Mouse (Mus musculus) neural tube, embryonic 14.5 days (tissue): ENCODE measurements around the gene Stx6. TPM values are rescaled to one million over a fixed set of nuclear protein-coding genes. Genes with fewer than 3 reads are reported as not detected.
A peak's percentile ranks its signal among the peaks of the same experiment; 100 is the strongest.

Source experiments
- ATAC-seq: fragments of 200-750 bp; cut with Nextera tagmentation; 2 replicates; pipeline ENCODE4 v1.8.0; 2017; ENCODE audit warnings: low read depth, mild to moderate bottlenecking, moderate TSS enrichment, moderate library complexity
- H3K27ac ChIP-seq: fragments of 300-500 bp; sonication (generic); 2 replicates; pipeline ENCODE4 v1.5.1; 2014; ENCODE audit warnings: low read depth, mild to moderate bottlenecking, control low read depth, low read length, moderate library complexity, mixed read lengths
- H3K27me3 ChIP-seq: fragments of 300-500 bp; sonication (generic); 2 replicates; pipeline ENCODE4 v1.6.1; 2014; ENCODE audit warnings: low read length; ENCODE audit not compliant: control insufficient read depth, insufficient read depth
- H3K36me3 ChIP-seq: fragments of 300-500 bp; sonication (generic); 2 replicates; pipeline ENCODE4 v1.6.1; 2014; ENCODE audit warnings: low read length, mixed read lengths; ENCODE audit not compliant: control insufficient read depth, insufficient read depth
- H3K4me1 ChIP-seq: fragments of 300-500 bp; sonication (generic); 2 replicates; pipeline ENCODE4 v1.6.1; 2014; ENCODE audit warnings: low read length; ENCODE audit not compliant: control insufficient read depth, insufficient read depth
- H3K4me2 ChIP-seq: fragments of 300-500 bp; sonication (generic); 2 replicates; pipeline ENCODE4 v1.6.1; 2014; ENCODE audit warnings: mild to moderate bottlenecking, low read depth, low read length, control low read depth
- H3K4me3 ChIP-seq: fragments of 300-500 bp; sonication (generic); 2 replicates; pipeline ENCODE4 v1.5.1; 2014; ENCODE audit warnings: low read depth, low read length, control low read depth, mixed read lengths
- H3K9ac ChIP-seq: fragments of 300-500 bp; sonication (generic); replicated peaks from 2 replicates; pipeline ENCODE4 v1.6.1; 2014; ENCODE audit warnings: low read depth, mild to moderate bottlenecking, control low read depth, low read length, mixed read lengths
- H3K9me3 ChIP-seq: fragments of 300-500 bp; sonication (generic); 2 replicates; pipeline ENCODE4 v1.6.1; 2016; ENCODE audit warnings: low read length; ENCODE audit not compliant: control insufficient read depth
- WGBS: fragments of 180-500 bp; shearing (Covaris S2); extraction: QIAGEN DNeasy Blood & Tissue Kit; methylation state at CpG from one replicate; pipeline ENCODE4 v1.1.7; 2014; 5-methylcytosine and 5-hydroxymethylcytosine counted together
- polyA plus RNA-seq: library from polyadenylated mRNA; unstranded; fragments of >200 nt; fragmentation: Nextera tagmentation; extraction: Ambion mirVana; gene quantifications from 2 replicates; pipeline ENCODE4 v1.2.1, GENCODE M21; 2014

Stx6 gene
- polyA plus RNA-seq, 1 experiment from 2014 or later, result 116 TPM

DNA sequence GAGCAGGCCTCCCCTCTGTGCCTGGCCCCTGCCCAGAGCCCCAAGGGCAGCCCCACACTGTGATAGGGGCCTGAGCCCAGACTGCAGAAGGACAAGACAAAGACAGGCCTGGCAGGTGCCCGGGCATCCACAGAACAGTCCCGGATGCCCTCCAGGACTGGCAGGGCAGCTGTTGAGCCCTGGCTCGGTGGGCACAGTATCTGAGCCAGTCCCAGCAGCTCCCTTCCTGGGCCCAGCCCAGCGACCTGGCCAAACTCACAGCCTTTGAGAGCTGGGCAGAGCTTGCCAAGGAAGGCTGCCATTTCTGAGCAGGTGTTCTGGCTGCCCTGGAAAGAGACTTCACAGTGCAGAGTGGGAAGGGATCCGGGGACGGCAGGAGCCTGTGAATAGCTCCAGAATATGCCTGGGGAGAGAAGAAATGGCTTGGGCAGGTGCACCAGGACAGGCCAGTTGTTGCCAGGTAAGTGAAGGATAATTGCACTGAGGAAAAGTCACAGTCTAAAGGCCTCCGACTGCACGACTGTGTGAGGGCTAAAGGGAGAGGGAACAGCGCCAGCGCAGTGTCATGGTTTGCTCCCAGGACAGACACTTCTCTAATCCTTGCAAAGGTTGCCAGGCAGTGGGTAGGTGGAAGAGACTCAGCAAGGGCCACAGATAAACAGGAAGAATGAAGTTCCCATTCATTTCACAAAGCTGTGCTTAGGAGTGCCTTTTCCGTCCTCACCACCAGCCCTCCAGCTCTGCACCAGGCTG is 51.7 kb downstream of the Stx6 start:
- no peaks in the 10 kb centered on the region for H3K9me3 ChIP-seq
- no peak overlapping the region for H3K4me3 ChIP-seq
- no peaks in the 10 kb centered on the region for H3K27me3 ChIP-seq
- ATAC-seq, result peak; percentile 57; the same call in 1 of the 2 replicates
- H3K4me1 ChIP-seq, result peaks cover 35% of the 10 kb centered on the region
- H3K36me3 ChIP-seq, result no peaks in the 10 kb centered on the region
- WGBS, result 67% methylated on average over 11 of the region's 11 CpGs
- no peak overlapping the region for H3K4me2 ChIP-seq
- peak overlapping the region; percentile 30; the same call in 1 of the 2 replicates for H3K27ac ChIP-seq
- H3K9ac ChIP-seq, result no peak overlapping the region

DNA sequence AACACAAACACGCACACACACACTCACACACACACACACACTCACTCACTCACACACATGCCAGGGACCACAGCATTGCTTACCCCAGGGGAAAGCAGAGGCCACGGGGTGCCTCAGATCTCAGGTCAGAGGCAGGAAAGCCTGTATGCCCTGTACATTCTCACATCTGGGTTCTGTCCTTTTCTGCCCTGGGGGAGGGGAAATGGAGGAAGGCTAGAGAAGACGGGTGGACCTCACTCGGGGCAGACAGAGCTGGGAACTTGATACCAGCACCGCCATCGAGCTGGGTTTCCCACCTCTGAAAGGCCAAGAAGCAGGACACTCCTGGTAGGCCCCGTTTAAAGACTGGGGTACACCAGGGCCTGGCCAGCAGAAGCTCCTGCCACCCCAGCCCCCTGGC is 52.5 kb downstream of the Stx6 start:
- Histone ChIP-seq H3K9me3 (no peaks in the 10 kb centered on the region), H3K4me2 (no peak overlapping the region), H3K4me3 (no peak overlapping the region), H3K9ac (no peak overlapping the region), H3K27me3 (no peaks in the 10 kb centered on the region), H3K4me1 (peaks cover 29% of the 10 kb centered on the region), H3K27ac (peak overlapping the region; percentile 30; the same call in 1 of the 2 replicates), H3K36me3 (no peaks in the 10 kb centered on the region)
- WGBS, result 60% methylated on average over 7 of the region's 7 CpGs
- ATAC-seq, result no peak

DNA sequence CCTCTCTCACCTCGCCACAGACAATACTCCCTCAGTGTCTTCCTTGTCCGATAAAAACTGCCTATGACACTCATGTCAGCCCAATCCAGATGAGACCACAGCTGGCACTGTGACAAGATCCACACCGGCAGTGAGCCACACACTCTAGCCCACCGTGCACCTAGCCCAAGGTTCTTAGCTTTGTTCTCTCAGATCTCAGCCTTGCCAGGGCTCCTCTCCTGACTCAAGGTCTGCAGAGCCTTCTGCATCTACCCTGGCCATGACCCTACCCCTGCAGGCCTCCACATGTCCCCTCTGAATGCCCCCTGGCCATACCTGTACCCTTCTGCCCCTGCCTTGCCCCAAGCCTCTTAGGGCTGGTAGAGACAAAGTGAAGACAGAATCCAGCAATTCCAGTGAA is 53.6 kb downstream of the Stx6 start:
- no peaks in the 10 kb centered on the region for H3K36me3 ChIP-seq
- H3K4me1 ChIP-seq, result peaks cover 23% of the 10 kb centered on the region
- WGBS, result 20% methylated on average over 4 of the region's 4 CpGs
- 0 out of 2 replicates have a peak, but pooled peaks have one; percentile 5 for ATAC-seq
- H3K9me3 ChIP-seq, result no peaks in the 10 kb centered on the region
- peak overlapping the region; percentile 13; the same call in 1 of the 2 replicates for H3K9ac ChIP-seq
- H3K4me2 ChIP-seq, result no peak overlapping the region
- H3K27ac ChIP-seq, result peak overlapping the region; percentile 72; the same call in 1 of the 2 replicates
- H3K4me3 ChIP-seq, result no peak overlapping the region
- H3K27me3 ChIP-seq, result no peaks in the 10 kb centered on the region

DNA sequence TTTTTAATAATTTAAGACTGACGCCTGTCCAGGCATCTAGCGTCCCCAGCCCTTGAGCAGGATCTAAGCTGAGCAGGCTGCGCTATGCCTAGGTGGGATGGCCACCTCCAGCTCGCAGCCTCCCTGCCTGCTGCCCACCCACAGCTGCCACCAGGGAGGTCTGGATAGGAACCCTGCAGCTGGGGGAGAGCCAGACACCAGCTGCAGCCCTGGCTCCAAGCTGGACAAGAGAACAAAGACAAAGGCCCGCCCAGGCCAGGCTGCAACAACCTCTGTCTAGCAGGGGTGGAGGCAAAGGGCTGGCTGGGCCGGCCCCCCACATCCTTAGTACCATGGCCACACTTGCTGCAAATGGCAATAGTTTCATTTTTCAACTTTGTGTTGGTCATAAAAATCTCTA is 54.0 kb downstream of the Stx6 start:
- 8% methylated on average over 6 of the region's 6 CpGs for WGBS
- H3K9me3 ChIP-seq, result no peaks in the 10 kb centered on the region
- no peak overlapping the region for H3K4me3 ChIP-seq
- no peaks in the 10 kb centered on the region for H3K36me3 ChIP-seq
- peak; percentile 42 for ATAC-seq
- H3K27ac ChIP-seq, result peak overlapping the region; percentile 72
- peaks cover 23% of the 10 kb centered on the region for H3K4me1 ChIP-seq
- H3K4me2 ChIP-seq, result no peak overlapping the region
- H3K27me3 ChIP-seq, result no peaks in the 10 kb centered on the region
- peak overlapping the region; percentile 13; the same call in 1 of the 2 replicates for H3K9ac ChIP-seq

DNA sequence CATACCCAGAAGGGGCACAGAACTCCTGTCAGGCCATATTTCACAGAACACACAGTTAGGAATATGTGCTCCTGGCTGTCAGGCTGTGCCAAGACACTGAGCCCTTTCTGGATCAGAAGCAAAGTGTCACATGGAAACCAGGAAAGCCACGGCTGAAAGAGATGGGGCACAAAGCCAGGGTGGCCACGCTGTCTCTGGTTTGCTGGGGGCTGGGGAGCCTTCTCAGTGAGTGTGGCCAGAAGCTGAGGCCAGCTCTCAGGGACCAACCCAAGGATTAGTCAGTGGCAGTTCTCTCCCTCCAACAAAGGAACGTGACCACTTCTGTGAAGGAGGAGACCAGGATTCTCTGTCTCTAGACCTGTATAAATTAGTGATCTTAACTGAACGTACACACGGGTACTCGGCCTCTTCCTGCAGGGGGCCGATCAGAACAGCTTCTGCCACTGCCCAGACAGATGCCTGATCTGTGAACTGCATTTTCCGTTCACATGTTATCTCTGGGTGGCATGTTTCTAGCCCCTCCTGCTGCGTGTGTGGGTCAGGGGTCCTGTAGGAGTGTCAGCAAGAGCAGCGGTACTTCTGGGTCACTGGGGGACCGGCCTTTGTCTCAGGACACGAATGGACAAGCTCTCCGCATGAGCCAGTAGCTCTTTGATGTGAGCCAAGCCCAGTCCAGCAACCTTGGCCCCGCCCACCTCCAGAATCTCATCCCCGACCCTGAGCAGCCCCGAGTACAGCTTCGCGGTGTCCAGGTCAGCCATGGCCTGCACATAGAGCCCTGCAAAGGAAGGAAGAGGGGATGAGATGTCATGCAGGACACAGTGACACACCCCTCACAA is 54.6 kb downstream of the Stx6 start:
- ATAC-seq, result peak; percentile 3
- Histone ChIP-seq H3K4me1 (peaks cover 23% of the 10 kb centered on the region), H3K9ac (0 out of 2 replicates have a peak overlapping the region, but pooled peaks have one; percentile 22), H3K9me3 (no peaks in the 10 kb centered on the region), H3K4me2 (no peak overlapping the region), H3K36me3 (no peaks in the 10 kb centered on the region), H3K4me3 (no peak overlapping the region), H3K27ac (peak overlapping the region; percentile 72), H3K27me3 (no peaks in the 10 kb centered on the region)
- 8% methylated on average over 18 of the region's 18 CpGs for WGBS

DNA sequence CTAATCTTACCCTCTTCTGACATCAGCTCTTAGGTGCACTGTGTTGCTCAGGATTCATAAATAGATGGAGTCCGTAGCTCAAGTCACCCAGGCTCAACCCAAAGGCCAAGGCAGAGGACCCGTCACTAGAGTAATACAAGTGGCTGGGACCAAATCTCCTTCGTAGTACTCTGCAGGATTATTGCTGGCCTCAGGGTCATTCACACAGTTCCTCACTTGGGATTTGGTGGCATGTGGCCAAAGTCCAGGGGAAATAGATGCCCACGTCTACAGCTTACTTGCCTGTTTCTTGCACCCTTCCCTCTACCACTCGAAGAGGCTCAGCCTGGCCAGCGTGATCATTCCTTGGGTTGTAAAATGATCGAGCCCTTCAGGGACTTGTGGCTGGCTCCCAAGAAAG is 55.4 kb downstream of the Stx6 start:
- ATAC-seq, result no peak
- H3K4me2 ChIP-seq, result no peak overlapping the region
- no peaks in the 10 kb centered on the region for H3K9me3 ChIP-seq
- peaks cover 23% of the 10 kb centered on the region for H3K4me1 ChIP-seq
- no peak overlapping the region for H3K9ac ChIP-seq
- H3K4me3 ChIP-seq, result no peak overlapping the region
- 57% methylated on average over 7 of the region's 7 CpGs for WGBS
- H3K36me3 ChIP-seq, result no peaks in the 10 kb centered on the region
- H3K27ac ChIP-seq, result no peak overlapping the region
- H3K27me3 ChIP-seq, result no peaks in the 10 kb centered on the region

DNA sequence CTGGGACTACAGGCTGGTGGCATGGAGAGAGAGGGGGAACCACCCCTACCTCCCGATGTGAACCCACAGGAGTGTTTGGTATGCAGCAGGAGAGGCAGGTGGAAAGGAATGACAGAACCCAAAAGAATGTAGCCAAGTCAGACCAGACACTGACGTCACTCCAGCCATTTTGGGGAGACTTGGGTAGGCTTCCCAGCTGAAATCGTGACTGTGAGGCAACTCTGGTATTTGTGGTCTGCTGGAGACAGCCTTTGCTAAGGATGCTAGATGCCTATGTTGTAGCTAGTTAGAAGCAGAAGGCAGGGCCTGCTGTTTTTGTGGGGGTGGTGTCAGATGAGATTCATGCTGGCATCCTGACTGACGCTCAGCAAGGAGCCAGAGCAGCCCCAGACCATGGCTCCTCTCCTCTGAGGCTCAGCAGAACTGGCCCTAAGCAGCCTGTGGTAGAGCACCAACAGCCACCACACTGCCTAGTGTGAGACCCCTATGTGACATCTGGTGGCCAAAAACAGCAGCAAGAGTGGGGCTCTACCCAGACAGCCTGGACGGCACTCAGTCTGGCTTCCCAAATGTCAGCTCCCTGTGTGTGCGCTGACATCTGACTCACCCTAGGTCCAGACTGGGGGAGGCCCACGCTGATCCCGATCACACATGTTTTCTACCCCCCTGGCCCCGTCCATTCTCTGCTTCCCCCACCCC is 56.7 kb downstream of the Stx6 start:
- H3K36me3 ChIP-seq, result no peaks in the 10 kb centered on the region
- H3K27me3 ChIP-seq, result no peaks in the 10 kb centered on the region
- no peak overlapping the region for H3K4me3 ChIP-seq
- no peak overlapping the region for H3K27ac ChIP-seq
- no peak overlapping the region for H3K4me2 ChIP-seq
- WGBS, result 66% methylated on average over 9 of the region's 9 CpGs
- peaks cover 23% of the 10 kb centered on the region for H3K4me1 ChIP-seq
- H3K9ac ChIP-seq, result no peak overlapping the region
- ATAC-seq, result no peak
- no peaks in the 10 kb centered on the region for H3K9me3 ChIP-seq

DNA sequence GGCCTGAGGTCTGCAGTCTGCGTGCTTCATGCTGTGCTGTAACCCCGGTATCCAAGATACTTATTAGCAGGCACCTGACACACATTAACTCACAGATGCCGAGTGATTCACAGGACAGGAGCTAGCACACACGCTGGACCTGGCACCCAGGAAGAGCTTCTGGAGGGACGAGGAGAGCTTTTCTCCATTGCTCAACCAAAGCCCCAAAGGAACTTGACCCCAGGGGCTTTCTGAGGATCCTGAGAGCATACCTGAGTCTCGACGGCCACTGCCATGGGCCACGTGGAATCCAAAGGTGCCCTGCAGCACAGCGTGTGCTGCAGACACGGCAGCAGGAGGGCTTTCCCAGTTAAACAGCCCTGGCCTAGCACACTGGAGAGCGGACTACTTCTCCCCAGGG is 57.8 kb downstream of the Stx6 start:
- no peak overlapping the region for H3K4me2 ChIP-seq
- peaks cover 25% of the 10 kb centered on the region for H3K4me1 ChIP-seq
- H3K9me3 ChIP-seq, result no peaks in the 10 kb centered on the region
- no peaks in the 10 kb centered on the region for H3K36me3 ChIP-seq
- no peaks in the 10 kb centered on the region for H3K27me3 ChIP-seq
- ATAC-seq, result no peak
- no peak overlapping the region for H3K4me3 ChIP-seq
- WGBS, result 56% methylated on average over 11 of the region's 11 CpGs
- no peak overlapping the region for H3K9ac ChIP-seq
- no peak overlapping the region for H3K27ac ChIP-seq
